ENCODE assay signal across 10 mouse cellular contexts in the genomic region with DNA sequence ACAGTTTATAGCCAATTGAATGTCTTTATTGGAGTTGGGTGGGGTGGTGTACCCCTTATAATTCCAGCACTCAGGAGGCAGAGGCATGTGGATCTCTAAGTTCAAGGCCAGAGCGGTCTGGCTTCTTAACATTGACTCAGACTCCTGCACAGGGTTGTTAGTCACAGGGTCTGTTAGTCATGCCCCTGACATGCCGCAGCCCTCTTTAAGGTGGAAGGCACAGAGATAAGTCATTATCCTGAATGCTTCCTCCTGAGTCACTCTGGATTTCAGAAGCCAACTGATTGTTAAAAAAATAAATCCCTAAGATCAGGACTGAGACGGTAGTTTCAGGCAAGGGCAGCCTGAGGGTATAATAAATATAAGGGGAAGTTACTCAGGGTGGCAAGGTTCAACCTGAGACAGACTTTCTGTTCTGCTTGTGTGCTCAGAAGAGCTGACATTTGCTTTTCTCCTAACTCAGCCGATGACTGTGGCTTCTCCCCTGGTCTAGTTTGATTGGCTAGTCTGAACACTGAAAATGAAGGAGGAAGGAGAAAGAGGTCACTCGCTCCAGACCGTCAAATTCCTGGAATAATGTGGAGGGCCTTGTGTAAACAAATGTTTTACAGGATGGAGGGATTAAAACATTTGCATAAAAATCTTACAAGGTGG. TPM values are rescaled to one million over a fixed set of nuclear protein-coding genes. Genes with fewer than 3 reads are reported as not detected.
A peak's percentile ranks its signal among the peaks of the same experiment; 100 is the strongest.
DNase-seq lines count a peak whose midpoint lies in the region; ATAC-seq and TF ChIP-seq lines count a peak whose summit lies in the region.
"Had no signal": no experiment of that assay in that cellular context is flagged by ENCODE, and none has a peak within 500 bp of the region (broad histone marks: within the 10 kb centered on the region; RNA-seq: fewer than 3 reads in every experiment).

No protein-coding gene starts in this region.

- peak; percentile 90 for ATAC-seq in Patski
- ATAC-seq in intestine, postnatal 0 days: peak; percentile 90
- ATAC-seq in stomach, embryonic 16.5 days (ENCODE audit: insufficient read depth, low FRiP score): peak; percentile 33; the same call in 1 of the 2 replicates

- TF ChIP-seq POLR2A in liver, adult 2 months (IDR thresholded peaks at IDR 0.05; ENCODE audit: extremely low read depth, insufficient read depth, low read length): no peak

- WGBS in liver, adult 2 months: 63% methylated on average over 6 of the region's 6 CpGs
- 14% methylated on average over 6 of the region's 6 CpGs for WGBS in intestine, postnatal 0 days
- WGBS in stomach, embryonic 16.5 days: 28% methylated on average over 6 of the region's 6 CpGs

- no peaks in the 10 kb centered on the region for H3K79me2 ChIP-seq in liver, adult 2 months (ENCODE audit: control insufficient read depth, insufficient read depth, low read length)

- H3K4me1 ChIP-seq in liver, adult 2 months (ENCODE audit: control insufficient read depth, insufficient read depth, low read length): no peaks in the 10 kb centered on the region
- 0 out of 2 replicates have a peak, but pooled peaks cover 4% of the 10 kb centered on the region for H3K4me1 ChIP-seq in intestine, postnatal 0 days (replicated peaks; ENCODE audit: control insufficient read depth, insufficient read depth, low read length)
- H3K4me1 ChIP-seq in stomach, embryonic 16.5 days (ENCODE audit: control insufficient read depth, insufficient read depth, low read length): no peaks in the 10 kb centered on the region
- H3K4me1 ChIP-seq: embryonic facial prominence, embryonic 12.5 days had no signal

- POLR2A ChIA-PET in Patski (lab: Charles Lee): interaction anchor here (0.8 to 2.3 kb wide), 2 partner anchors 11 to 20 kb away, joined by 3 to 7 read pairs; partner anchors contain the start of gene Taldo1

- no peaks in the 10 kb centered on the region for H3K9me3 ChIP-seq in intestine, postnatal 0 days (ENCODE audit: control insufficient read depth)
- no peaks in the 10 kb centered on the region for H3K9me3 ChIP-seq in stomach, embryonic 16.5 days (replicated peaks; ENCODE audit: control insufficient read depth, low read length)
- H3K9me3 ChIP-seq: embryonic facial prominence, embryonic 12.5 days had no signal

- H3K36me3 ChIP-seq in liver, adult 2 months (ENCODE audit: control insufficient read depth, insufficient read depth, low read length): no peaks in the 10 kb centered on the region
- H3K36me3 ChIP-seq in intestine, postnatal 0 days (ENCODE audit: control insufficient read depth, insufficient read depth): no peaks in the 10 kb centered on the region
- H3K36me3 ChIP-seq in stomach, embryonic 16.5 days (ENCODE audit: control insufficient read depth, insufficient read depth, low read length): no peaks in the 10 kb centered on the region
- H3K36me3 ChIP-seq: embryonic facial prominence, embryonic 12.5 days had no signal

- CTCF ChIA-PET in Patski (lab: Charles Lee): interaction anchor here (3.5 kb wide), 1 partner anchor 22 kb away, joined by 19 read pairs; the partner anchor contains the start of gene Taldo1

- DNase-seq in liver, adult 2 months (ENCODE audit: extremely low read depth, low read depth, low spot score): peak; percentile 37
- DNase-seq in liver: no peak
- DNase-seq in Patski (ENCODE audit: low read depth, low spot score): peak; percentile 91
- no peak for DNase-seq in thymus, postnatal 25 days
- no peak for DNase-seq in neural tube, embryonic 10.5 days (ENCODE audit: extremely low spot score, low spot score)
- DNase-seq in spleen, postnatal 10 days (ENCODE audit: low spot score in 2 of 2): no peak
- DNase-seq: cerebellum, adult 8-10 months had no signal

- in situ Hi-C loops in Patski (cut with MboI; ENCODE audit: low pct_unique_long_range_greater_than_20kb): no loop called here

- no peak overlapping the region for H3K4me3 ChIP-seq in liver, adult 2 months (ENCODE audit: insufficient read depth, low read depth, low read length)
- no peak overlapping the region for H3K4me3 ChIP-seq in intestine, postnatal 0 days (ENCODE audit: low read depth, low read length)
- H3K4me3 ChIP-seq in stomach, embryonic 16.5 days (replicated peaks; ENCODE audit: low read length): no peak overlapping the region
- H3K4me3 ChIP-seq: embryonic facial prominence, embryonic 12.5 days had no signal

- H3K4me2 ChIP-seq in intestine, postnatal 0 days (replicated peaks; ENCODE audit: low read depth): peak overlapping the region; percentile 13; the same call in 1 of the 2 replicates
- no peak overlapping the region for H3K4me2 ChIP-seq in stomach, embryonic 16.5 days (ENCODE audit: low read depth, low read length)
- H3K4me2 ChIP-seq: embryonic facial prominence, embryonic 12.5 days had no signal

- no peak overlapping the region for H3K27ac ChIP-seq in liver, adult 2 months (replicated peaks; ENCODE audit: insufficient read depth, low read depth, low read length)
- H3K27ac ChIP-seq in intestine, postnatal 0 days (ENCODE audit: low read depth, low read length): peak overlapping the region; percentile 83
- H3K27ac ChIP-seq in stomach, embryonic 16.5 days (ENCODE audit: low read length): no peak overlapping the region
- H3K27ac ChIP-seq: embryonic facial prominence, embryonic 12.5 days had no signal

- no peak overlapping the region for H3K9ac ChIP-seq in liver, adult 2 months (ENCODE audit: low read depth, low read length)
- H3K9ac ChIP-seq in intestine, postnatal 0 days (ENCODE audit: low read depth, low read length): peak overlapping the region; percentile 22; the same call in 1 of the 2 replicates
- H3K9ac ChIP-seq in stomach, embryonic 16.5 days (ENCODE audit: low read length): no peak overlapping the region
- H3K9ac ChIP-seq: embryonic facial prominence, embryonic 12.5 days had no signal

- no peaks in the 10 kb centered on the region for H3K27me3 ChIP-seq in liver, adult 2 months (ENCODE audit: control insufficient read depth, insufficient read depth, low read length)
- no peaks in the 10 kb centered on the region for H3K27me3 ChIP-seq in Patski
- no peaks in the 10 kb centered on the region for H3K27me3 ChIP-seq in intestine, postnatal 0 days (replicated peaks; ENCODE audit: control insufficient read depth, insufficient read depth, low read length)
- H3K27me3 ChIP-seq in stomach, embryonic 16.5 days (ENCODE audit: control insufficient read depth, insufficient read depth, low read length): no peaks in the 10 kb centered on the region
- H3K27me3 ChIP-seq: embryonic facial prominence, embryonic 12.5 days had no signal

- TF ChIP-seq CTCF in liver, adult 2 months (IDR thresholded peaks at IDR 0.05; ENCODE audit: low read depth, low read length): no peak
- no peak for TF ChIP-seq CTCF in Patski (IDR thresholded peaks at IDR 0.05)
- TF ChIP-seq CTCF in intestine, postnatal 0 days (IDR thresholded peaks at IDR 0.05; ENCODE audit: low read depth): no peak

RNA-seq across cellular contexts. Expression of gene Taldo1, which starts 19.9 kb away (rescaled TPM):
- total RNA-seq in liver, adult 2 months (2014; rRNA removed): 160 and 195 TPM in 2 replicates
- 125 and 166 TPM in 2 replicates for polyA plus RNA-seq in liver, adult 2 months (2012; rRNA removed)
- 512 TPM for polyA plus RNA-seq in Patski (2021)
- polyA plus RNA-seq in intestine, postnatal 0 days (2015; fragmentation: Nextera tagmentation; extraction: Ambion mirVana): 706 and 711 TPM in 2 replicates
- 399 and 400 TPM in 2 replicates for polyA plus RNA-seq in stomach, embryonic 16.5 days (2015; fragmentation: Nextera tagmentation; extraction: Ambion mirVana)

RNA-seq across cellular contexts. Expression of gene Eps8l2, which starts 33.4 kb away (rescaled TPM):
- total RNA-seq in liver, adult 2 months (2014; rRNA removed): 17.4 and 38.5 TPM in 2 replicates
- 80.9 and 117 TPM in 2 replicates for polyA plus RNA-seq in liver, adult 2 months (2012; rRNA removed)
- 114 TPM for polyA plus RNA-seq in Patski (2021)
- 234 and 248 TPM in 2 replicates for polyA plus RNA-seq in intestine, postnatal 0 days (2015; fragmentation: Nextera tagmentation; extraction: Ambion mirVana)
- polyA plus RNA-seq in stomach, embryonic 16.5 days (2015; fragmentation: Nextera tagmentation; extraction: Ambion mirVana): 79.4 and 108 TPM in 2 replicates

RNA-seq across cellular contexts. Expression of gene Gatd1, which starts 41.9 kb away (rescaled TPM):
- total RNA-seq in liver, adult 2 months (2014; rRNA removed): 15.1 and 23.5 TPM in 2 replicates
- 34.9 and 36.2 TPM in 2 replicates for polyA plus RNA-seq in liver, adult 2 months (2012; rRNA removed)
- polyA plus RNA-seq in Patski (2021): 38.7 TPM
- polyA plus RNA-seq in intestine, postnatal 0 days (2015; fragmentation: Nextera tagmentation; extraction: Ambion mirVana): 34.3 and 37.1 TPM in 2 replicates
- polyA plus RNA-seq in stomach, embryonic 16.5 days (2015; fragmentation: Nextera tagmentation; extraction: Ambion mirVana): 45.8 and 48.1 TPM in 2 replicates

RNA-seq across cellular contexts. Expression of gene Tmem80, which starts 44.5 kb away (rescaled TPM):
- total RNA-seq in liver, adult 2 months (2014; rRNA removed): 8.9 and 10.3 TPM in 2 replicates
- 14.3 and 20.9 TPM in 2 replicates for polyA plus RNA-seq in liver, adult 2 months (2012; rRNA removed)
- 34.0 TPM for polyA plus RNA-seq in Patski (2021)
- 21.8 and 23.3 TPM in 2 replicates for polyA plus RNA-seq in intestine, postnatal 0 days (2015; fragmentation: Nextera tagmentation; extraction: Ambion mirVana)
- 35.9 and 36.5 TPM in 2 replicates for polyA plus RNA-seq in stomach, embryonic 16.5 days (2015; fragmentation: Nextera tagmentation; extraction: Ambion mirVana)

RNA-seq across cellular contexts. Expression of gene Deaf1, which starts 44.6 kb away (rescaled TPM):
- total RNA-seq in liver, adult 2 months (2014; rRNA removed): 3.1 and 5.8 TPM in 2 replicates
- 6.9 and 7.8 TPM in 2 replicates for polyA plus RNA-seq in liver, adult 2 months (2012; rRNA removed)
- polyA plus RNA-seq in Patski (2021): 62.1 TPM
- 52.8 and 55.7 TPM in 2 replicates for polyA plus RNA-seq in intestine, postnatal 0 days (2015; fragmentation: Nextera tagmentation; extraction: Ambion mirVana)
- polyA plus RNA-seq in stomach, embryonic 16.5 days (2015; fragmentation: Nextera tagmentation; extraction: Ambion mirVana): 61.3 and 64.3 TPM in 2 replicates

Comparison
In these comparisons a context has a peak if more than half of its experiments do, and no peak if none do; other contexts are left out.
1. DNase-seq: peak in liver, adult 2 months (single experiment) and Patski (single experiment); none in liver (single experiment), thymus, postnatal 25 days (single experiment), neural tube, embryonic 10.5 days (single experiment) and spleen, postnatal 10 days (0 of 2).
2. ATAC-seq: peak in every context shown above with its lines; median percentile 90 in Patski; 90 in intestine, postnatal 0 days; 33 in stomach, embryonic 16.5 days.